Mouse (Mus musculus) testis, adult 2 months (tissue): Measurements from ENCODE around the gene Crispld2.

Experiments used
- CTCF ChIP-seq: fragments of 200-500 bp; IDR thresholded peaks from 2 replicates; pipeline ENCODE4 v1.5.1; 2012; ENCODE audit warnings: low read depth, mild to moderate bottlenecking, inconsistent platforms, low read length, moderate library complexity; ENCODE audit not compliant: control insufficient read depth, insufficient read depth, insufficient replicate concordance
- POLR2A ChIP-seq: fragments of 200-500 bp; IDR thresholded peaks from 2 replicates; pipeline ENCODE4 v1.6.1; 2012; ENCODE audit warnings: low read depth, mild to moderate bottlenecking, inconsistent platforms, low read length, moderate library complexity; ENCODE audit not compliant: control insufficient read depth

DNA sequence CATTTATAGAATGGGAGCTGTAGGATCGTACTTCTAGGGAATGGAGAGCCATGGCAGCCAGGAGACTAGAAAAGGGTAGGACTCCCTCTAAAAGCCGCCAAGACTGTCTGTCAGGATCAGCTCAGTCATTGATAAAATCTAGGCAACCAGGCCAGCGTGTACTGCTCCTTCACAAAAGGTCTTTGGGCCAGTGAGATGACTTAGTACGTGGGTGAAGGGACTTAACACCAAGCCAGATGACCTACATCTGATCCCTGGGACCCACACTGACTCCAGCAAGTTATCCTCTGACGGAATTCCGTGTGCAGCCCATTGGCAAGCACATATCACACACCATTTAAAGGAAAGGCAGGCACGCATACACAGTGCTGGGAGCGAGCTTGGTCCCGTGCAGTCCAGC lies 14.9 kb downstream of the Crispld2 start:
- TF ChIP-seq CTCF = no peak
- no peak for TF ChIP-seq POLR2A
